Mouse (Mus musculus) frontal cortex, postnatal 10 days (tissue): ENCODE results near the gene Samd1.

ENCODE experiments used
- DNase-seq, 2 experiments: peaks; one replicate each; pipeline ENCODE4 v3.0.0; 2022; ENCODE audit warnings: low spot score in 2 of 2, mixed read lengths in 1 of 2

Samd1 gene

GRCm38 (mm10) chr8:84011705-84012498 lies 14.4 kb downstream of the Samd1 start, which contains the start of gene 2210011C24Rik:
Gene 2210011C24Rik, minus strand, starts transcription at chr8:84012171.
- DNase-seq: no peak

DNA sequence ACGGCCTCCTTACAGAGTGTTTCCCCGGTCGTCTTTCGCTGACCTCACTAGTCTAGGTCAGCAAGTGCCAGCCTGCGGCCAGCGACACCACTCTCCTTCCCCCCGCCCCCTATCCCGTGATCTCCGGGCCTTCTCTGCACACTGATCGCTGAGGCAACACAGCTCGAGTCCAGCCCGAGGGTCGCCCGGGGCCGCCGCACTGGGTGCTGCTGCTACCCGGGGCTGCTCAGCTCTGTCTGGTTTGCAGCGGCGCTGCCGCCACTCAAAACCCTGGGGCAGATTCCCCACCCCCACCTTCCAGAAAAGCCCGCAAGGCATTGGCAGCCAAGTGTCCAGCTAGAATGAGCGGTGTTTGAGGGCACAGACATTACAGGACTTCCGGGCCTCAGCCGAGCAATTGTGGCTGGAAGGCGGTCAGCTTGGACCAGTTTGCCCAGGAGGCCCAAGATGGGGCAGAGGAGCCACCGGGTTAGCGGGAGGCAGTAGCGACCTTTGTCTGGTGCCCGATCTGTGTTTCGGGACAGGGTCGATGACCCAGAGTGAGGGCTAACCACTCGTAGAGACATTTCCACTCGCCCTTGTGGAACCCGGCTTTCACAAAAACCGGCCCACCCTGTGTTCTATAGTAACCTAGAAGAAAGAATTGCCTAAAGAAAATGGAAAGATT lies 15.2 kb downstream of the Samd1 start:
- DNase-seq: no peak

DNA sequence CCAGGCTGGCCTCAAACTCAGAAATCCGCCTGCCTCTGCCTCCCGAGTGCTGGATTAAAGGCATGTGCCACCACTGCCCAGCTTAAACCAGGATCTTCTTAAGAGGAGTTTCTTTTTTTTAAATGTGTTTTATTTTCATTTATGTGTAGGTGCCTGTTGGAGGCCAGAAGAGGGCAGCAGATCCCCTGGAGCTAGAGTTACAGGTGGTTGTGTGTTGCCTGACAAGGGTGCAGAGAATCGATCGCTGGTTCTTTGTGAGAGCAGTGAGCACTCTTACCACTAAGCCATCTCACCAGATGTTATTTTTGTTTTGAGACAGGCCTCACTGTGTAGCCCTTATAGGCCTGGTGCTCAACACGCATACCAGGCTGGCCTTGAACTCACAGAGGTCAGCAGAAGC lies 18.4 kb downstream of the Samd1 start:
- no peak for DNase-seq

GRCm38 (mm10) chr8:84019738-84020137 lies 22.3 kb downstream of the Samd1 start:
- no peak for DNase-seq

GRCm38 (mm10) chr8:84021096-84021495 lies 23.6 kb downstream of the Samd1 start, which contains the start of gene Palm3:
Gene Palm3, plus strand, starts transcription at chr8:84021471.
- no peak for DNase-seq

- DNase-seq: no peak
These were observed 24.1 kb downstream of the Samd1 start for GRCm38 (mm10) chr8:84021569-84021968.

DNA sequence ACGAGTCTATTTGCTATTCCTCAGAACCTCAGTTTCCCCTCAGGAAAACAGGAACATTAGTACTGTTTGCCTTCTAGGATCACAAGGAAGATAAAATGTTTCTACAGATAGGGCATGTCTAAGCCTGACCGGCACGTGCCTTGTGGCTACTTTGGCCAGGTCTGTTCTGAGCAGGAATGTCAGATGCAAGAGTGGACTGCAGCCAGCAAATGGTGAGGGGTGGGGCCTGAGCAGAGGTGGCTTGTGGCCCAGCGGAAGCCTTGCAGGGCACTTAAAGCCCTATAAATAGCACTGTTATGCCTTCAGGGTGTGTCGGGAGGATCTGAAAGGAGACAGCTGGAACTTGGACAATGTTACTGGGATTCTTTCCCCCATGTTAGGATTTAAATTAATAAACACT lies 25.6 kb downstream of the Samd1 start:
- no peak for DNase-seq

DNA sequence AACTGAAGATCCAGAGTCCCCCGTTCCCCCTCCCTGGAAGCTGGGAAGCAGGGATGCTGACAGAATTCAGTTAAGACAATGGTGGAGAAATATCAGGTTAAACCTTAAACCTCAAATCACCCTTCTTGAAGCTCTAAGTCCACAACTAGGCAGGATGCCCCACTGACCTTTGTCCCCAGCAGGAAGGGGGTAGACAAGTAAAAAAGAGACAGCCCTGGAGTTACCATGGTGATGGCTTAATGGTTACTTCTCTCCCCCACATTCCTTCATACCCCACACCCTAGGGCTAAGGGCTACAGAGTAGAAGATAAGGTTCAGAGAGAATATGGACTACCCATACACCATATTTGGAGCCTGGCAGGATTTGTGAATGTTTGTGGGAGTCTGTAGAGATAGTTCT lies 26.2 kb downstream of the Samd1 start:
- no peak for DNase-seq

- DNase-seq: peak in 1 of 2 experiments; percentile 31
These were observed 26.7 kb downstream of the Samd1 start for GRCm38 (mm10) chr8:84024171-84024570.

- peak in 1 of 2 experiments; percentile 54 for DNase-seq
These were observed 28.4 kb downstream of the Samd1 start for GRCm38 (mm10) chr8:84025863-84026262.

GRCm38 (mm10) chr8:84027449-84027848 lies 30.0 kb downstream of the Samd1 start:
- DNase-seq: no peak

DNA sequence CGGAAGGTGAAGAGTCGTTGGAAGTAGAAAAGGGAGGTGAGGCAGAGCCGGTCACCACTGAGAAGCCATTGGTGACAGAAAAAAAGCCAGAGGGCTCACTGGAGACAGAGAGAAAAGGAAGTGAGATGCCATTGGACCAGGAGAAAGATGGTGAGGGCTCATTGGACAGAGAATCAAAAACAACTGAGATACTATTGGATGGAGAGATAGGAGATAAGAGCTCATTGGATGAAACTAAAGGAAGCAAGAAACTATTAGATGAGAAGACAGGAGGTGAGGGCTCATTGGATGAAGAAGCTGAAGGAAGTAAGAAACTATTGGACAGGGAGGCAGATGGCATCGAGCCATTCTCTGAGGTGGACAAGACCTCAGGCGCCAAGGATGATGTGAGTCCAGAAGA lies 31.8 kb downstream of the Samd1 start:
- DNase-seq: no peak

GRCm38 (mm10) chr8:84032777-84033176 lies 35.3 kb downstream of the Samd1 start:
- no peak for DNase-seq

DNA sequence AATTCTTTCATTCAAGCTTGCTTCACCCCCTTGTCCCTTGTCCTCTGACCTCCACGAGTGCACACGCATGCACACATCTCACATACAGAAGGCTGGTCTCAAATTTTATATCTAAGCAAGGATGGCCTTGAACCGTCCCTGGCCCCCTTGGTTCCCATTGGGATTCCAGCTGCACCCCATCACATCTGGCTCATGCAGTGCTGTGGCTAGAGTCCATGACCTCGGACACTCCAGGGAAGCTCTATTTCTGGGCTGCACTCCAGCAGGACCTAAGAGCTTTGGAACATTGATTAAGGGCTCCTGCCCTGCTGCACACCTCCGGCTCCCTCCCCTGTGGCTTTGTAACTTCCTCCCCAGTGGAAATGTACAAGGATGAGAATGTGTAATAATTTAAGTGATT lies 40.5 kb downstream of the Samd1 start:
- no peak for DNase-seq

- peak in 1 of 2 experiments; percentile 67 for DNase-seq
These were observed 41.6 kb downstream of the Samd1 start for GRCm38 (mm10) chr8:84039050-84039449.

GRCm38 (mm10) chr8:84042066-84042947 lies 44.8 kb downstream of the Samd1 start, which contains the start of gene Il27ra:
Gene Il27ra, minus strand, starts transcription at chr8:84042589.
- DNase-seq: peak in 1 of 2 experiments; percentile 34

DNA sequence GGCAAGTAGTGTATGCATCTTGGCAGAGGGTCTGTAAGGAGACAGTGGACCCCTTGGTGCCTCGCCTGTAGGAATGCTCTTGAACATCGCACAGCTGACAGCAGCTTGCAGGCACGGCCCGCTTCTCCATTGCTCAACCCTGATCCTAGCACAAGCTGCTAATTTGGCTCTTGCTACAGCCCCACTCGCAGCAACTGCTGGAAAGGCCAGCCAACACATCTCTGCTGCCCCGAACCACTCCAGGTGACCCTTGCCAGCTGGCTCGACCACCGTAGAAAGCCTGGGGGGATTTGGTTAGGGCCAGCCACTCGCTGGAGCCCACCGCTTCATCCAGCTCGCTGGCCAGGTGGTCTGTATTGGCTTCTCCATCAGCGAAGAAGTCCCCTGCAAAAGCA lies 45.5 kb downstream of the Samd1 start:
- no peak for DNase-seq

DNA sequence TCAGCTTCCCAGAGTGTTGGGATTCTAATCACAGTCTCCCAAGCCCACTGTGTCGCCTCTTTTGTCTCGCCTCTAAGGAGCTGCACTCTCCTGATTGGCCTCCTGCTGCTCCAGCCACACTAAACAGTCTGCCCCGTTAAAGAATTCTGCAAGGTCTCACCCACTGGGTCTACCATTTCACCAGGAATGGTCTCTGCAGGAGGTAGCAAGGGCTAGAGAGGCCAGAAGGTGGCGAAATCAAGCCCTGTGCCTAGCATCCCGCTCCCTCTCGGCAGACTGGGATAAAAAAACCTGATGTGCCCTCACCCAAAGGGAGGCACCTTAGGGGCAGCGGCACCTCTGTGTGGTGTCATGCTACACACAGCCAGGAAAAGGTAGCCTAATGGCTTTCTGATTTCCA lies 46.6 kb downstream of the Samd1 start:
- DNase-seq: no peak

DNA sequence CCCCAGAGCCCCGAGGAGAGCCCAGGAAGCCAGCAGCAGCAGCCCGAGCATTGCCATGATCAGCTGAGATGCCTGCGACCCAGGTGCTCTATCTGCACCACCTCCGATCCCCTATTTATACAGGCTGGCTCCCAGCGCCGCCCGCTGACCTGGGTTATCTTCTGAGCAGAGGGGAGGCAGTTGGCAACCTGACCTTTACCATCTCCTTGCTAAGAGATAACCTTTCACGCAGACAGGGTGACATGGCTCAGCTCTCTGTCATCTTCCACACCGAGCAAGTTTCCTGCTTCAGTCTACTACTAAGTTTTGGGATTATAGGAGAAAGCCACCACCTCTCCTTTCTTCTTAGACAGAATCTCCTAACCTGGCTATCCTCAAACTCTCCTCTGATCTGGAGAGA lies 47.4 kb downstream of the Samd1 start, which contains the start of gene Rln3:
TSS of gene Rln3 (minus strand) at position 101 of the 400 bp plus-strand sequence.
- no peak for DNase-seq

DNA sequence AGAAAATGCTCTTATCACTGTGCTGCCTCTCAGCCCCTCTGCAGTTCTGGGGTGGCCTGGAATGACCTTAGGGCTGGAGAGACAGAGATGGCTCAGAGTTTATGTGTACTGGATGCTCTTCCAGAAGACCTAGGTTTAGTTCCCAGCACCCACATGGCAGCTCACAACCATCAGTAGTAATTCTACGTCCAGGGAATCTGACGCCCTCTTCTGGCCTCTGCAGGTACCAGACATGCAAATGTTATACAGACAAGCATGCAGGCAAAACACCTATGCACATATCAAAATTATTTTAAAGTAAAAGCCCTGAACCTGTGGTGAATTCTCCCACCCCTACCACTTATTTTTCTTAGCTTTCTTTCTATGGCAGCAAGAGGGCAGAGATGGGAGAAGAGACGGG lies 49.0 kb downstream of the Samd1 start:
- DNase-seq: no peak

DNA sequence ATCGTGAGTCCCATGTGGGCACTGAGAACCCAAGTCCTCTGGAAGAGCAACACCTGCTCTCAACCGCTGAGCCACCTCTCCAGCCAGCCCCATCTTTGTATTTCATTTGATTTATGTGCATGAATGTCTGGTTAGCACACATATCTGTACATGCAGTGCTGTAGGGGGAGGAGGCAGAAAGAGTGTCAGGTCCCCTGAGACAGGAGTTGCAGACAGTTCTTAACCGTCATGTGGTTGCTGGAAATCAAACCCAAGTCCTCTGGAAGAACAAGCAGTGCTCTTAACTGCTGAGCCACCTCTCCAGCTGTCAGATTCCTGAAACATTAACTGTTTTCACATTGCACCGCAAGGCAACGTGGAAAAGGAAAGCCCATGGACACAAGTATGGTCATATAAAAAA lies 50.7 kb downstream of the Samd1 start:
- DNase-seq: no peak
